Mouse (Mus musculus): ENCODE measurements at regions not wholly inside any gene's neighbourhood (a gene's known extent, or its start where the extent isn't known, plus 50 kb on each side); places are given as distances from the start of the nearest gene placed in this dataset.

GRCm38 (mm10) chr15:75326586-75326985 lies 58.4 kb downstream of the Ly6f start:
- no peak for DNase-seq

GRCm38 (mm10) chr15:75356050-75356735 lies 88.0 kb downstream of the Ly6f start:
- peak; percentile 33 to 49 for DNase-seq

GRCm38 (mm10) chr15:75371618-75372017 lies 103.4 kb downstream of the Ly6f start:
- no peak for DNase-seq

GRCm38 (mm10) chr15:75376391-75377100 lies 108.3 kb downstream of the Ly6f start:
- DNase-seq: peak; percentile 57 to 87

GRCm38 (mm10) chr15:75378136-75378535 lies 109.9 kb downstream of the Ly6f start:
- DNase-seq: peak in 1 of 2 experiments; percentile 35

GRCm38 (mm10) chr15:75379867-75380266 lies 111.6 kb downstream of the Ly6f start:
- peak in 1 of 2 experiments; percentile 44 for DNase-seq

- DNase-seq: no peak
Observed at GRCm38 (mm10) chr15:75382191-75382950, 114.2 kb downstream of the Ly6f start.

- DNase-seq: peak; percentile 64 to 89
Observed at GRCm38 (mm10) chr15:75392924-75393464, 124.8 kb downstream of the Ly6f start.

GRCm38 (mm10) chr15:75397276-75397675 lies 129.1 kb downstream of the Ly6f start:
- peak in 1 of 2 experiments; percentile 56 for DNase-seq

Measured in kidney, postnatal 25 days (tissue).